Mouse (Mus musculus): ENCODE data around the gene Diras1. TPM values are rescaled to one million over a fixed set of nuclear protein-coding genes. Genes with fewer than 3 reads are reported as not detected.
A peak's percentile ranks its signal among the peaks of the same experiment; 100 is the strongest.
"Not testable (repeated sequence)": the region's sequence is repeated elsewhere in the genome, so short reads cannot be mapped to it uniquely, and the experiment has no call there.

Gene Diras1
- total RNA-seq, 2 experiments from 2014 or later = 0.51 TPM; not detected in 1

DNA sequence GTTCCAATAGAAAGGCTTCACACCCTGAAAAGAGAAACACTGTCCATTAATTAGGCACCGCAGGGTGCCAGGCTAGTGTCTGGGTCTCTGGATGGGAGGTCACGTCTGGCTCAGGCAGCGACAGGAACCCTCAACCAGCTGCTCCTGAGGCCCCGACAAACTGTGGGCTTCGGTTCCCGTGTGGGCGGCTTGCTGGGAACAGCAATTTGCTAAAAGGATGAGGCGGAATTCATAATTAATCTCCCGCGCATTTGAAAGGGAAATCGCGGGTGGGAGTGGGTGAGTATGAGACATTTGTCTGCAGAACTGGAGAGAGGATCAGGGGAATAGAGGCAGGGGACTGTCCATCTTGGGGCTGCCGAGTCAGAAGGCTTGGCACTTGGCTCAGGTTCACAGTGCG is 27.4 kb downstream of the Diras1 start:
- no peak for DNase-seq

DNA sequence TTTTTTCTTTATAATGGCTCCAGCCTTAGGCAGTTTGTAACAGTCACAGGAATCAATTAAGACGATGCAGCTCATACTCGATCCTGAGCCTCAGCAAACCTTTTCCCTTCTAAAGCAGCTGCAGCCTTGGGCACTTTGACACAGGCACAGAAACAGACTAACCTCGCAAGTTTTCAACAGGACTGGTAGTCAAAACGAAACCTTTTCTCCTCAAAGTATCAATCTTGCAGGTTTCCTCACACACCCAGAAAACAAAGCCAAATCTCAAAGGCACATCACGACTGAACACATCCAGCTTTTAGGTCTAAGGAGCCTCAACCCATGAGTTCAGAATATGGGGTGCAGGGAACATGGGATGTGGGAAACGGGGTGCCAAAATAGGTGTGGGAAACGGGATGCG is 28.1 kb downstream of the Diras1 start:
- DNase-seq = no peak

DNA sequence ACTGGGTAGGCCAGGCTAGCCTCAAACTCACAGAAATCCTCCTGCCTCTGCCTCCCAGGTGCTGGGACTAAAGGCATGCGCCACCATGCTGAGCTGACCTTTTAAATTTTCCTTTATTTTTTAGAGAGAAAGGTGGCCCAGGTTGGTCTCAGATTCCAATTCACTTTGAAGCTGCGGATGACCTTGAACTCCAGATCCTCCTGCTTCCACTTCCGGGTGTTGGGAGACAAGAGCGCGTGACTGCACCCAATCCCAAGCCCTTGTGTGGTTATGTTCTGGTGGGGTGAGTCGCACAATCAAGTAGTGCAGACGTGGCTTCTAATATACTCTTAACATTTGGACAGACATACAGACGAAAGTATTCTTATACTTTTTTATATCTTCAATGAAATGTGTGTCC is 29.0 kb downstream of the Diras1 start:
- DNase-seq = no peak

DNA sequence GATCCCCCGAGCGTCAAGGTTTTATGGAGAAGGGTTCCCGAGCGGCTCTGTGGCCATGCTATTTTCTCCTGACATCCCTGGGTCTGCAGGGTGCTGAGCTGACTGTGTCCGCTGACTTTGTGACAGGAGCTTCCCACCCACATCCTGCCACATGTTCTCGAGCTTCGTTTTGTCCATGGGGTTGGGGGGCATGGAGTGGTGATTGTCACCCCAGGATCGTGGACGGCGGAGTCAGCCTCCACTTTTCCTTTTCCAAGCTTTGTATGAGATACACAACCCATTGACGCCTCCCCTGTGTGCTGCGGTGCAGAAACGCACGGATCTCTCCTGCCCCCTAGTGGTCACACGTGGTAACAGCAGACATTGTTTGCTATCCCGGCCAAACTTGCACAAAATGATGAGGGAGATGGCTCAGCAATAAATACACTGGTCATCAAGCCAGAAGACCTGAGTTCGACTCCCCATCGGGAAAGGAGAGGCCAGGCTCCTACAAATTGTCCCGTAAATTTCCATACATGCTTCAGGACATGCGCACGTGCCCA is 30.3 kb downstream of the Diras1 start:
- peak; percentile 60 for DNase-seq

DNA sequence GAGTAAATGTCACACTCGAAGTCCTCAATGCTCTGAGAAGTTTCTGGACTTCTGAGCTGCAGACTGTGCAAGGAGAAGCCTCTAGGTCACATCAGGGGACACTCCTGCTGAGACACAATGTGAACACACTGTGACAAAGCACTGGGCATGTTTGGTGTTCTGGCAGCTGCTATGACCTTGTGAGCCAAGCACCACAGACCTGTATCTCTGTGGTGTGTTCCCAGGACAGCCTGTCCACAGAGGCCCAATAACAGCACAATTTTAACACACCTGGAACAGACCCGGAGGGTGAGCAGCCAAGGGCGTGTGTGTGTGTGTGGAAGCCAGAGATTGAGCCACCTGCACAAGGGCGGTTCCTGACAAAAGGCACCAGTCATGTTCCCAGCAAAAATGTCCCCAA is 30.8 kb downstream of the Diras1 start:
- no peak for DNase-seq

DNA sequence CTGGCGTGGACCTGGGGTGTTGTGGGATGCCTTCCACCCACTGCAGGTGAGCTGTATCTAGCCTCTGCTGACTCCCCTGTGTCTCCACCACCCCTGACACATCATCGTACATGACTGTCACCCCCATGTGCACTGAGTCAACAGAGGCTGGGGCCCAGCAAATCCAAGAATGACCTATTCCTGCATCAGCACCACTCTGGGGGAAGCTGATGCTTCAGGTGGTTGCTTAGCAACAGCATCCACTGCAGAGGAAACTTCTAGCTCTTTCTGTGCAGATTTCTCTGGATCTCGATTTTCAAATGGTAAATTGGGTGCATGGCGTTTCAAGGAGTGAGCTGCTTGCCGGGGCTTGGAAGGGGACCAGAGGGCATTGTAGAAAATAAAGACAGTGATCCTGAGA is 32.2 kb downstream of the Diras1 start:
- no peak for DNase-seq

DNA sequence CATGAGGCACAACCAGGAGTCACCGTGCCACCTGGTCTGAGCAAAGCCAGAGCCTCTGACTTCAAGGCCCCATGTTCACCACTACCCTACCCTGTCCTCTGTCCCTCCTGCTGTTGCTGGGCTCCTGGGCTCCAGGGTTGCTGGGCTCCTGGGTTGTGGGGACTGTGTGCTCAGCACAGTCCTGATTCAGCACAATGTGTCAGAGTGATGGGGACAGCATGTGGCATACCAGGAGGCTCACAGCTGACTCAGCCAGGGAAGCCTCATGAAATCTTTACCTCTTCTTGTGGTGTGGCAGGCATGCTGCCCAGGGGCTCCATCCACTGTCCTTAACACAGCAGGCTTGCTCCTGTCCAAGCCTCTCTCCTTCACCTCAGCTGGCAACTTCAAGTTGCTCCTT is 33.5 kb downstream of the Diras1 start:
- no peak for DNase-seq

DNA sequence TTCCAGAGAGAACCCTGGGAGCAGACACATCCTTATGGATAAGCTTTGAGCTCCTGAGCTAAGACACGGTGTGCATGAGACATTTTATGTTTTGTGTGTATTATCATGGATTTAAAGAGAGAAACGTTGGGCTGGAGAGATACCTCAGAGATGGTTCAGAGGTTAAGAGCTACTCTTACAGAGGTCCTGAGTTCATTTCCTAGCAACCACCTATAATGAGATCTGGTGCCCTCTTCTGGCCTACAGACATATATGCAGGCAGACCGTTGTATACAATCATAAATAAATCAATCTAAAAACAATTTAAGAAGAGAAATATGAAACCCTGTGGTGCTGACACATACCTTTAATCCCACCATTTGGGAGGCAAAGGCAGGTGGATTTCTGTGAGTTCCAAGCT is 34.5 kb downstream of the Diras1 start:
- no peak for DNase-seq

DNA sequence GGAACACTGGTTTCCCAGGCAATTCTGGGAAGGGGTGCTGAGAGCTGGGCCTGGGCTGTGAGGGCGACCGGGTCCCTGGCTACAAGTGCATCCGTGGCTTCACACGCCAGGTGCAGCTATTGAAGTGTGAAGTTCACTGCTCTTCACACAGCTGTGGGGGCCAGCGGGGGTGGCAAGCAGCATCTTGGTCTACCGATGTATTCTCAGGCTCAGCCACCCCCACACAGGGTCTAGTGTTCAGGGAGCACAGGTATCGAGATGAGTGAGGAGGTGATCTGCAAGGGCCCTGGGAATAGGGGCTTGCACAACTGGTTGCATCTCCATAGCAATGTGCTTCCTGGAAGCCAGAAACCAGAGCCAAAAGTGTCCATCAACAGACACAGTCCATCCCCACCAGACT is 35.1 kb downstream of the Diras1 start:
- DNase-seq = no peak

DNA sequence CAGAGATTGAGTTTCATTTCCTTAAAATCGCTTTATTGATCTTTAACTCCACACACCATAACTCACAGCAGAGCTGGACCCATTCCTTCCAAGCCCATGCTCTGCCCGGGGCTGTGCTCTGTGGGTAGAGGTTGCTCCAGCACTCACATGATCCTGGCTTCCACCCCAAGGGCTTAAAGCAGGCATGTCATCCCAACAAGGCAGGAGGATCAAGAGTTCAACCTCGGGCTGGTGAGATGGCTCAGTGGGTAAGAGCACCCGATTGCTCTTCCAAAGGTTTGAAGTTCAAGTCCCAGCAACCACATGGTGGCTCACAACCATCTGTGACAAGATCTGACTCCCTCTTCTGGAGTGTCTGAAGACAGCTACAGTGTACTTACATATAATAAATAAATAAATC is 35.6 kb downstream of the Diras1 start:
- not testable (repeated sequence) for DNase-seq

DNA sequence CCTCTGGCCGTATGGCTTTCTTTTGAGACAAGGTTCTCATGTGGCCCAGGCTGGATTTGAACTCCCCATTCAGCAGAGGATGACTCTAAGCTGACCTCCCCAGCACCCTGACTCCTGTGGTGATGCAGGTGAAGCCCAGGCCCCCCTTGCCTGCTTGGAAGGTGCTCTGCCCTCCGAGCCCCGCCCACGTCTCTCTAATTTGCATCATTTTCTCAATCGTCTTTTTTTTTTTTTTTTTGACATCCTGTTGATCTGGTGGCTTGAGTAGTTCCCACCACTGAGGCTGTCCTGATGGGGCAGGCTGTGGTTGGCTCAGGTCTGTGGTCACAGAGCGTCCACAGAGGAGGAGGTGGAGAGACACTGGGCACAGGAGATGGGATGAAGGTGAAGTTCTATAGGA is 36.0 kb downstream of the Diras1 start:
- no peak for DNase-seq

DNA sequence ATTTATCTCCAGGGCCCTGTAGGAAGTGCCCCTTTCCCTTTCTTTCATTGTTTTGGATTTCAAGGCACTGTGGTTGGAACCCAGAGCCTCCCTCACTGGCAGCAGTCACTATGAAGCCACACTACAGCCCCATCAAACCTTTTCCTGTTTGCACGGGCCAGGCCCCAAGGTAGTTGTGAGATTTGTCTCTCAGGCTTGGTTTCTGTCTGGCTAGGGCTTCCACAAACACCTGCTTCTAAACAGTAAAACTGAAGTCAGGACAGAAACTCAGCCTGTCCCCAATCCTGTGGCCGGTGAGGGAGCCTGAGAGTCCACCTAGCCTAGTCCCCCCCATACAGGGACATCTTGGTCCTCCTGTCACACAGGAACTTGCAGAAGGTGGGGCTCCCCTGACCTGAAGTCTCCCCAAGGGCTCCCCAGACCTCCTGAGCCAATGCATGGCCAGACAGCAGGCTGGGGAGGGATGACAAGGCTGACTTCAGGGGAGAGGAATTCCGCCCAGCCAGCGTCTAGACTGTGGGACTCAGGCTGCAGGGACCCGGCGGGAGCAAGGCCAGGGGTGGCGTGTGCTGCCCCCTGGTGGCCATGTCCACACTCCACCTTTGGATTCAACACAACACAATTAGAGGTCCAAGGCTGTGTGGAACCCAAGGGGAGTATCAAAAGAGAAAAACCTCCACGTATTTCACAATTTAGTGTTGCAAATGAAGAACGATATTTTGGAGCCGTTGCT is 37.6 kb downstream of the Diras1 start:
- peak; percentile 85 for DNase-seq

DNA sequence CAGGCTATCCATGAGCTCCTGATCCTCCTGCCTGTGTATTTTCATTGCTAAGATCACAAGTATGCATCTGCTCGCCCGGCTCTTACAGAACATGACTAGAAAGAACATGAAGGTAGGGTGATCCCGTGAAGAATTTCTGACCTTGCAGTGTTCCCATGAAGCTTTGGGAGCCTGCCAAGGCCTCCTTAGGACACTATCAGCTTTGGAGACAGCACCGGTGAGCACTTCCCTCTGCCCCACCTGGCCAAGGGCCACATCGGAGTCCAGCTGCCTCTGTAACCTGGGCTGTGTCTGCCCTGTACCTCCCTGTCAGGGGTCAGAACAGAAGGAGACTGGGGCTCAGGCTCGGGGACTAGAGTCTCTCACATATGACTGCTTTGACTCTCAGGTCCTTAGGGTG is 38.7 kb downstream of the Diras1 start:
- peak; percentile 63 for DNase-seq

DNA sequence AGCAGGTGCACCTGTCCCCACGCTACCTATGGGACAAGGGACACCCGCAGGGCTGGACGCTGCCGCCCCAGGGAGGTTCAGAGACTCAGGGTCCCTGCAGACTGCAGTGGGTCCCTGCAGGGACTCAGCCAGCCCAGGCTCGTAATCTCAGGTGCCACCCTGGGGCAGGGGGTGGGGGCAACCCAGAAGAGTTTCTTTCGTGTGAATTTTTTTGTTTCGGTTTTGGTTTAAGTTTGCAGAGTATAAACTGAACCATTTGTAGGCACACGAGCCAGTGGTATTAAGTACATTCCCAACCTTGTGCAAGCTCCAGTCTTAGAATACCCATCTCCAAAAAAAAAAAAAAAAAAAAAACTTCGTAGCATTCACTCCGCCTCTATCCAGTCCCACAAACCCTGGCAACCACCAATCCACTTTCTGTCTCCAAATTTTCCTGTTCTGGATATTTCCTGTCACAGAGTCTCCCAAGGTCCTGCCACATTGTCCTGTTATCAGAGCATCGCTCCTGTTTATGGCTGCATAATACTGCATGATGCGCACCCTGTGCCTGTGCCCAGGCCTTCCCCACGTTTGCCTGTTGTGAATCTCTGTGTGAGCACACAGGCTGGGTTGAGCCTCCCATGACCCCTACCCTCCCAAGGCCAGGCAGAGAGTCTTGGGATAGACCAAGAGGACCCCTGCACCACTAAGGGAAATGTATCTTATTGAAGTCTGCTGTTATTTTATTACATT is 39.3 kb downstream of the Diras1 start:
- no peak for DNase-seq

DNA sequence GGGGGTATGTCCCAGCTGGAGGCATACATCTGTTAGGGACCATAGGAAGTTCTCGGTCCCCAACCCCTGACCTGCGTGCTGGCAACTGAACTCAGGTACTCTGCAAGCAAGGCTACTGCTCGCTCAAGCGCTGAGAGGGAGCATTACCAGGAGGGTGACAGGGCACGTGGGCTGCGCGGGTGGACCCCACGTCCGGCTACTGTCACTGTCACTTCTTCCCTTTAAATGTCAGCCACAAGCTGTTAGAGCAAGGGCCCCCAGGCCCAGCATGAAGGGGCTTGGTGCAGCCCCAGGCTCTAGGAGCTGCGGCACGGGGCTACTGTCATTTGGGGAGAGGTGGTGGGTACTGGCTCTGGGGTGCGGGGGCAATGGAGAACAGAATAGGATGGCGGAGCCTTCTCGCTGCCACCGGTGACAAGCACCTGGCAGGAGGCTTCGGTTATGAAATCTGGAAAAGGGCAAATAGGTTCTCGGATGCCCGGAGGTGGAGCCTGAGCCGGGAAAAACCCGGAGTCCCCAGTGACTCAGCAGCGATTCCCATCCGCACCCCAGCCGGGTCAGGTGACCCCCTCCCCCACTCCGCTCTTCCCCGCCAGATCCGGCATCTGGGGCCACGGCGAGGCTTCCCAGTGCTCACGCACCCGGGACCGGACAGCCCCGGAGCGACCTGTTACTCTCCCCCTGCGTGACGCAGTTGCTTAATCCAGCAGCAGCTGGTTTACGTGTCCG is 40.1 kb downstream of the Diras1 start:
- DNase-seq = peak; percentile 82

DNA sequence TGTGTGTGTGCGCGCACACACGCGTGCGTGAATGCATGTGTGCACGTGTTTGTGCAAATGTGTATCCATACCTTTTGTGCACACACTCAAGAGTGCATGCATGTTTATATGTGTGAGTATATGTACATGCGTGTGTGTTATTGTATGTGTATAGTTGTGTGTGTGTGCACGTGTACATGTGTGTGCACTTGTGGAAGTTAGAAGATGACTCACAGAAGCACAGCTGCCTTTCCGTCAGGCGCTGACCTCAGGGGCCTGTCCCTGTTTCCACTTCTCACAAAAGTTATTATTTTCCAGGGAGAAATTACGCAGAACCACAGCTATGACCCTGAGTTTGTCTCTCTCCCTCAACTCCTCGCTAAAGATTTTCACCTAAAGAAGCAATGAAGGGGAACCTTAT is 41.2 kb downstream of the Diras1 start:
- DNase-seq = no peak

DNA sequence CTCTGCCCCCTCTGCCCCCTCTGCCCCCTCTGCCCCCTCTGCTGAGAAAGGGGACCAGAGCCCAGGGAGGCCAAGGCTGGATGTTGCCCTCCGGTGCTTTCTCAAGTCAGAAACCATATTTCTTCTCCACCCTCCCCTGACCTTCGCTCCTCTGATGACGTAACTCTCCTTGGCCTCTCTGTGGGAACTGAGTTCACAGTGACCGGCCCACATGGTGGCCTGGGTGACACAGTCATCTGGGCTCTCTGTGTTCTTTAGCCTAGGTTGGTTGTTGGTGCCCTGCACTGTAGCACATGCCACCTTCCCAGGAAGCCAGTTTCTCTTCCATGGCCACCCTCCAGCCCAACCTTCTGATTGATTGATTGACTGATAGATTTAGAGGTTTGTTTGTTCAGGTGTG is 43.1 kb downstream of the Diras1 start:
- no peak for DNase-seq

DNA sequence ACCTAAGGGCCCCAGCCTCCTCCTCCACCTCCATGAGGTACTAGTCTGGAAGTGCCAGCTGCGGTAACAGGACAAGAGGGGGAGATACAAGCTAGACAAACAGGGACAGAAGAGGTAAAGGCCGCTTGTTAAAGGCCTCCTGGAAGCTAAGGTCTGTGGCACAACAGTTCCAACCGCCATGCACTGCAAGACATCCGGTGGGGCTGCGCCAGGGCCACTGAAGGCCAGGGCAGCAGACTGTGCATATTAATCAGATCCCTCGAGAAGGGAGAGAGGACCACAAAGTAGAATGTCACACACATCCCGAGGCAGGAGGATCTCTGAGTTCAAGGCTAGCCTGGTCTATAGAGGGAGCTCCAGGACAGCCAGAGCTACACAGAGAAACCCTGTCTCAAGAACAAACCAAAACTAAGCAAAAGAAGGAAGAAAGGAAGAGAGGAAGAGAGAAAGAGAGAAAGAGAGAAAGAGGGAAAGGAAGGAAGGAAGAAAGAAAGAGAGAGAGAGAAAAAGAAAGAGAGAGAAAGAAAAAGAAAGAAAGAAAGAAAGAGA is 43.8 kb downstream of the Diras1 start:
- DNase-seq = no peak

DNA sequence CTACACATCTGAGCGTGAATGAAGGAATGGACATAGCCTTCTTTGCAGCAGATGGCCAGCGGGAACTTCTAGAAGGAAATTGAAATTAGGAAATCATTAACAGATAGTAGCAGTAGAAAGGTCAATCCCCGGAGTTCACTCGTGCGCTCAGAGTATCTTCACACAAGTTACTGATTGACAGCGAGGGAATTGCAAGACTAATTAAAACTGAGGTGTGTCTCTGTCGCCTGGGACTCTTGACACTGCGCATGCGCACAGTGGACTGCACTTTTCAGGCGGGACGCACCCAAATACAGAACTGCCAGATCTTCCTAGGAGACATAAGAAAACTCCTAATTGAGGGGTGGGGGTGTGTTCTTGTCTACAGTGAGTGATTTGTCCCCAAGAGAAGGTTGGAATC is 50.0 kb downstream of the Diras1 start:
- DNase-seq = no peak

DNA sequence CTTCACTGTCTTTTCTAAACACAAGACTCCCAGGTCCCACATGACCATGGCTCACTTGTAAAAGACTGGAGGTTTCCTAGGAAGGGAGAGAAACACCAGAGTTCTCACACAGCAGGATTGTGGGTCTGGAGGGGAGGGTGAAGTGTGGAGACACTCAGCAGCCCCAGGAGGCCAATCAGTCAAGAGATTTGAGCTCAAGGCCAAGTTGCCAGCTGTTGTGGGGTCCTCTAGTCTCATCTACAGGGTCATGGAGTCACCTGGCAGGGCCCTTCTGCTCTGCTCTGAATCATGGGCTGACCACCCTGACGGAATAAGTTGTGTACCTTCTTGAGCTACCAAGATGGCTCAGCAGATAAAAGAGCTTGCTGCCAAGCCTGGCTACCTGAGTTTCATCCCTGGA is 51.7 kb downstream of the Diras1 start:
- no peak for DNase-seq

DNA sequence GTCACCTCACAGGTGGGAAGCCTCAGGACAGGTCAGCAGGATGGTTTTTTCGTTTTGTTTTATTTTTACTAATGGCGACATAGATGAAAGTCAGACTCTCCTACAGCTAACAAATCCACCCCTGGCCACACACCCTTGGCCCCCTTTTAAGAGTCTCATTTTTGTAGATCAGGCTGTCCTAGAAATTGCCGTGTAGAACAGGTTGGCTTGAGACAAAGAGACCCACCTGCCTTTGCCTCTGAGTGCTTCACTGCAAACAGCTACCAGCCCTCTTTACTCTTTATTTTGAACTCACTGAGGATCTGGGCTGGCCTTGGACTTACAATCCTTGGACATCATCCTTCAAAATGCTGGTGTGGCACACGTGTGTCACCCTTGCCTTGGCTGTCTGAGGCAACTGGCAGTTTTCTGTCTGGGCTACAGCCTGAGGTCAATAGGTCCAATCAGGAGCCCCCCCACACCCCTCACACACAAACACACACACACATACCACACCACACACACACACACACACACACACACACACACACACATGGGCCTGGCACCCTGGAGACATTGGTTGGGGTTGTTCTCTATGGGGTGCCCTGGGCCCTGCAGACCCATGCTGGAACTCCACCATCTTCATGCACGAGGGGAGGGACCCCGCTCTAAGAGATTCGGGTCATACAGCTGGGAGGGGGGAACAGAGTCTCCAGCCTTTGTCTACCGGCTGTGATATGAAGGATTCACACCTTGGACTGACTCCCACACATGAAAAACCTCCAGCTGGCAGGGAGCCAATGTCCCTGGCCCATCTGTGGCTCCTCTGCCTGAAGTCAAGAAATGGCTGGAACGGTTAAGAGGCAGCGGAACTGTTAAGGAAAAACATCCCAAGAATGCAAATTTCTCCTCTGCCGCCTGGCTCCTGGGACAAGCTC is 53.1 kb downstream of the Diras1 start:
- DNase-seq = no peak

DNA sequence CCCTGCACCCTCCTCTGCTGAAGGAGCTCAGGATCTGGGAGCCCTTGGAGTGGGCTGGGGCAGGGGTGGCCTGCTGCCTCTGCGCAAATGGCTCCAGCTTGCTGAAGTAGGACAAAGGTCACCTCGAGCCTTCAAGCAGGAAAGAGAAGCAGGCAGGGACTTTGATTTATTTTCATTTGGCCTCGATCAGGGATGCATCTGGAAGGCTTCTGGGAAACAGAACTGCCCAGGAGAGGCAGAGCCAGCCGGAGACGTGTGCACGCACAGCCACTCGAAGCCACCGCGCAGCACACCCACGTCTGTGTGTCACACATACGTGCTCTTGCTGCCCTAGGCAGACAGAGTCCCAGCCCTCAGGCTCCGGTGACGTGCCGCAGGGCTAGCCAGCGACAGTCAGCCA is 53.9 kb downstream of the Diras1 start:
- DNase-seq = no peak

All from gastrocnemius, postnatal 25 days (tissue).